Mouse (Mus musculus) adrenal gland, adult (tissue): Measurements from ENCODE around the gene B4galt5.

Experiments used
- DNase-seq, 2 experiments: peaks; one replicate each; pipeline ENCODE4 v3.0.0; 2022 to 2023; ENCODE audit warnings: low spot score in 1 of 2; ENCODE audit not compliant: inconsistent age in 2 of 2

The B4galt5 gene

GRCm38 (mm10) chr2:167280090-167280985 is 68.6 kb downstream of the B4galt5 start:
- peak; percentile 78 to 94 for DNase-seq

- DNase-seq: peak; percentile 78 to 90
Observed at GRCm38 (mm10) chr2:167278751-167279526, 70.0 kb downstream of the B4galt5 start.

- DNase-seq: peak; percentile 43 to 75
Observed at GRCm38 (mm10) chr2:167278011-167278410, 71.0 kb downstream of the B4galt5 start.

GRCm38 (mm10) chr2:167277026-167277425 is 72.0 kb downstream of the B4galt5 start:
- peak in 1 of 2 experiments; percentile 15 for DNase-seq

- DNase-seq: peak; percentile 6 to 19
Observed at GRCm38 (mm10) chr2:167275856-167276255, 73.1 kb downstream of the B4galt5 start.

- DNase-seq: peak; percentile 4 to 19
Observed at GRCm38 (mm10) chr2:167274713-167275465, 74.1 kb downstream of the B4galt5 start.

- peak; percentile 32 to 33 for DNase-seq
Observed at GRCm38 (mm10) chr2:167273206-167273740, 75.7 kb downstream of the B4galt5 start.

- DNase-seq: peak; percentile 5 to 15
Observed at GRCm38 (mm10) chr2:167272706-167273105, 76.3 kb downstream of the B4galt5 start.

- DNase-seq: peak in 1 of 2 experiments; percentile 5
Observed at GRCm38 (mm10) chr2:167271121-167271521, 77.9 kb downstream of the B4galt5 start.

- peak in 1 of 2 experiments; percentile 18 for DNase-seq
Observed at GRCm38 (mm10) chr2:167270496-167270895, 78.5 kb downstream of the B4galt5 start.

- DNase-seq: peak; percentile 6 to 33
Observed at GRCm38 (mm10) chr2:167268721-167269120, 80.3 kb downstream of the B4galt5 start.

- no peak for DNase-seq
Observed at GRCm38 (mm10) chr2:167268411-167268690, 80.6 kb downstream of the B4galt5 start.

GRCm38 (mm10) chr2:167267531-167268410 is 81.2 kb downstream of the B4galt5 start:
- DNase-seq: peak; percentile 5 to 36

GRCm38 (mm10) chr2:167266231-167266630 is 82.8 kb downstream of the B4galt5 start:
- DNase-seq: peak; percentile 4 to 23

GRCm38 (mm10) chr2:167265806-167266205 is 83.2 kb downstream of the B4galt5 start:
- DNase-seq: peak; percentile 22 to 46

- DNase-seq: peak in 1 of 2 experiments; percentile 30
Observed at GRCm38 (mm10) chr2:167265021-167265420, 84.0 kb downstream of the B4galt5 start.

GRCm38 (mm10) chr2:167263931-167264330 is 85.1 kb downstream of the B4galt5 start:
- DNase-seq: no peak

GRCm38 (mm10) chr2:167263040-167263810 is 85.8 kb downstream of the B4galt5 start:
- peak in 1 of 2 experiments; percentile 31 for DNase-seq

GRCm38 (mm10) chr2:167262433-167262832 is 86.5 kb downstream of the B4galt5 start:
- peak in 1 of 2 experiments; percentile 12 for DNase-seq
